Mouse (Mus musculus) lung, embryonic 16.5 days (tissue): ENCODE results near the gene Hyal2. TPM values are rescaled to one million over a fixed set of nuclear protein-coding genes. Genes with fewer than 3 reads are reported as not detected.

Experiments
- ATAC-seq: fragments of 200-750 bp; cut with Nextera tagmentation; 2 replicates; pipeline ENCODE4 v1.8.0; 2017; ENCODE audit warnings: low read depth, mild to moderate bottlenecking, moderate library complexity
- H3K27ac ChIP-seq: fragments of 300-500 bp; sonication (generic); 2 replicates; pipeline ENCODE4 v1.5.1; 2014; ENCODE audit warnings: mild to moderate bottlenecking, control low read depth, low read length
- H3K27me3 ChIP-seq: fragments of 300-500 bp; sonication (generic); 2 replicates; pipeline ENCODE4 v1.6.1; 2014; ENCODE audit warnings: low read depth, low read length, mixed read lengths; ENCODE audit not compliant: control insufficient read depth, insufficient read depth
- H3K36me3 ChIP-seq: fragments of 300-500 bp; sonication (generic); 2 replicates; pipeline ENCODE4 v1.6.1; 2014; ENCODE audit warnings: low read length; ENCODE audit not compliant: control insufficient read depth, insufficient read depth
- H3K4me1 ChIP-seq: fragments of 300-500 bp; sonication (generic); replicated peaks from 2 replicates; pipeline ENCODE4 v1.6.1; 2014; ENCODE audit warnings: low read length, mixed read lengths; ENCODE audit not compliant: control insufficient read depth, insufficient read depth
- H3K4me2 ChIP-seq: fragments of 300-500 bp; sonication (generic); 2 replicates; pipeline ENCODE4 v1.6.1; 2014; ENCODE audit warnings: low read depth, low read length, control low read depth
- H3K4me3 ChIP-seq: fragments of 300-500 bp; sonication (generic); 2 replicates; pipeline ENCODE4 v1.5.1; 2014; ENCODE audit warnings: mild to moderate bottlenecking, low read length, control low read depth
- H3K9ac ChIP-seq: fragments of 300-500 bp; sonication (generic); 2 replicates; pipeline ENCODE4 v1.6.1; 2014; ENCODE audit warnings: low read length, control low read depth
- H3K9me3 ChIP-seq: fragments of 300-500 bp; sonication (generic); 2 replicates; pipeline ENCODE4 v1.6.1; 2016; ENCODE audit warnings: low read length; ENCODE audit not compliant: control insufficient read depth
- WGBS: fragments of 180-500 bp; shearing (Covaris S2); extraction: QIAGEN DNeasy Blood & Tissue Kit; methylation state at CpG from one replicate; pipeline ENCODE4 v1.1.7; 2014; 5-methylcytosine and 5-hydroxymethylcytosine counted together
- polyA plus RNA-seq: library from polyadenylated mRNA; unstranded; fragments of >200 nt; fragmentation: Nextera tagmentation; extraction: Ambion mirVana; gene quantifications from 2 replicates; pipeline ENCODE4 v1.2.1, GENCODE M21; 2015

Hyal2 gene
- polyA plus RNA-seq, 1 experiment from 2014 or later = 101 TPM

GRCm38 (mm10) chr9:107601275-107601674 is 33.5 kb downstream of the Hyal2 start:
- no peak overlapping the region for H3K4me2 ChIP-seq
- H3K9me3 ChIP-seq = no peaks in the 10 kb centered on the region
- no peaks in the 10 kb centered on the region for H3K36me3 ChIP-seq
- no peaks in the 10 kb centered on the region for H3K27me3 ChIP-seq
- no peak overlapping the region for H3K9ac ChIP-seq
- no peak overlapping the region for H3K4me3 ChIP-seq
- no peak for ATAC-seq
- H3K27ac ChIP-seq = no peak overlapping the region
- H3K4me1 ChIP-seq = peaks cover 8% of the 10 kb centered on the region
- WGBS = 77% methylated on average over 11 of the region's 11 CpGs

GRCm38 (mm10) chr9:107602068-107602648 is 34.4 kb downstream of the Hyal2 start:
- WGBS = 8% methylated on average over 10 of the region's 10 CpGs
- Histone ChIP-seq H3K4me2 (no peak overlapping the region), H3K27me3 (no peaks in the 10 kb centered on the region), H3K4me3 (no peak overlapping the region), H3K9ac (peak overlapping the region; percentile 46), H3K36me3 (no peaks in the 10 kb centered on the region), H3K9me3 (no peaks in the 10 kb centered on the region), H3K4me1 (peaks cover 17% of the 10 kb centered on the region), H3K27ac (no peak overlapping the region)
- ATAC-seq = peak; percentile 71

- Histone ChIP-seq H3K9ac (no peak overlapping the region), H3K4me2 (no peak overlapping the region), H3K27me3 (no peaks in the 10 kb centered on the region), H3K36me3 (no peaks in the 10 kb centered on the region), H3K27ac (no peak overlapping the region), H3K4me1 (peaks cover 24% of the 10 kb centered on the region), H3K4me3 (no peak overlapping the region), H3K9me3 (no peaks in the 10 kb centered on the region)
- 75% methylated on average over 6 of the region's 6 CpGs for WGBS
- no peak for ATAC-seq
Measured at GRCm38 (mm10) chr9:107603251-107603650, 35.5 kb downstream of the Hyal2 start.

- H3K27me3 ChIP-seq = no peaks in the 10 kb centered on the region
- H3K4me3 ChIP-seq = peak overlapping the region; percentile 29
- WGBS = 33% methylated on average over 18 of the region's 23 CpGs
- peak overlapping the region; percentile 44 for H3K4me2 ChIP-seq
- H3K9me3 ChIP-seq = no peaks in the 10 kb centered on the region
- ATAC-seq = peak; percentile 42
- H3K36me3 ChIP-seq = no peaks in the 10 kb centered on the region
- H3K4me1 ChIP-seq = peaks cover 35% of the 10 kb centered on the region
- H3K27ac ChIP-seq = peak overlapping the region; percentile 81
- H3K9ac ChIP-seq = peak overlapping the region; percentile 60
Measured at GRCm38 (mm10) chr9:107605041-107605661, 37.4 kb downstream of the Hyal2 start.

- Histone ChIP-seq H3K4me1 (peaks cover 41% of the 10 kb centered on the region), H3K9ac (peak overlapping the region; percentile 16), H3K36me3 (no peaks in the 10 kb centered on the region), H3K9me3 (no peaks in the 10 kb centered on the region), H3K27me3 (no peaks in the 10 kb centered on the region), H3K4me2 (peak overlapping the region; percentile 12; the same call in 1 of the 2 replicates), H3K27ac (peak overlapping the region; percentile 36), H3K4me3 (peak overlapping the region; percentile 26)
- WGBS = 9% methylated on average over 9 of the region's 9 CpGs
- no peak for ATAC-seq
Measured at GRCm38 (mm10) chr9:107606591-107606990, 38.8 kb downstream of the Hyal2 start.

GRCm38 (mm10) chr9:107607036-107607435 is 39.3 kb downstream of the Hyal2 start:
- no peak for ATAC-seq
- Histone ChIP-seq H3K27me3 (no peaks in the 10 kb centered on the region), H3K9ac (peak overlapping the region; percentile 16), H3K27ac (peak overlapping the region; percentile 36), H3K9me3 (no peaks in the 10 kb centered on the region), H3K4me2 (peak overlapping the region; percentile 12; the same call in 1 of the 2 replicates), H3K4me3 (peak overlapping the region; percentile 26), H3K36me3 (no peaks in the 10 kb centered on the region), H3K4me1 (peaks cover 45% of the 10 kb centered on the region)
- WGBS = 58% methylated on average over 2 of the region's 2 CpGs

GRCm38 (mm10) chr9:107607653-107608245 is 40.0 kb downstream of the Hyal2 start:
- Histone ChIP-seq H3K4me2 (no peak overlapping the region), H3K9me3 (no peaks in the 10 kb centered on the region), H3K9ac (no peak overlapping the region), H3K36me3 (no peaks in the 10 kb centered on the region), H3K4me1 (peaks cover 49% of the 10 kb centered on the region), H3K4me3 (no peak overlapping the region), H3K27ac (peak overlapping the region; percentile 36), H3K27me3 (no peaks in the 10 kb centered on the region)
- WGBS = 26% methylated on average over 9 of the region's 9 CpGs
- no peak for ATAC-seq

GRCm38 (mm10) chr9:107608741-107609432 is 41.1 kb downstream of the Hyal2 start, which contains the start of gene Sema3b:
TSS of gene Sema3b (minus strand) at chr9:107609229.
- no peaks in the 10 kb centered on the region for H3K9me3 ChIP-seq
- H3K4me1 ChIP-seq = peaks cover 52% of the 10 kb centered on the region
- ATAC-seq = no peak
- H3K36me3 ChIP-seq = no peaks in the 10 kb centered on the region
- H3K27me3 ChIP-seq = no peaks in the 10 kb centered on the region
- H3K4me2 ChIP-seq = peak within 1 kb of the TSS; percentile 11; the same call in 1 of the 2 replicates
- peak within 1 kb of the TSS; percentile 36 for H3K27ac ChIP-seq
- 41% methylated on average over 10 of the region's 12 CpGs for WGBS
- peak within 1 kb of the TSS; percentile 24; the same call in 1 of the 2 replicates for H3K9ac ChIP-seq
- no peak within 1 kb of the TSS for H3K4me3 ChIP-seq

- Histone ChIP-seq H3K36me3 (peaks cover under 1% of the 10 kb centered on the region; the same call in 1 of the 2 replicates), H3K4me1 (peaks cover 49% of the 10 kb centered on the region), H3K9me3 (no peaks in the 10 kb centered on the region), H3K4me3 (no peak overlapping the region), H3K9ac (no peak overlapping the region), H3K27me3 (no peaks in the 10 kb centered on the region), H3K27ac (no peak overlapping the region), H3K4me2 (no peak overlapping the region)
- ATAC-seq = no peak
- WGBS = 63% methylated on average over 4 of the region's 4 CpGs
Measured at GRCm38 (mm10) chr9:107609433-107609830, 41.7 kb downstream of the Hyal2 start.
